28 mouse cellular contexts compared by ENCODE assay signal in the genomic region with DNA sequence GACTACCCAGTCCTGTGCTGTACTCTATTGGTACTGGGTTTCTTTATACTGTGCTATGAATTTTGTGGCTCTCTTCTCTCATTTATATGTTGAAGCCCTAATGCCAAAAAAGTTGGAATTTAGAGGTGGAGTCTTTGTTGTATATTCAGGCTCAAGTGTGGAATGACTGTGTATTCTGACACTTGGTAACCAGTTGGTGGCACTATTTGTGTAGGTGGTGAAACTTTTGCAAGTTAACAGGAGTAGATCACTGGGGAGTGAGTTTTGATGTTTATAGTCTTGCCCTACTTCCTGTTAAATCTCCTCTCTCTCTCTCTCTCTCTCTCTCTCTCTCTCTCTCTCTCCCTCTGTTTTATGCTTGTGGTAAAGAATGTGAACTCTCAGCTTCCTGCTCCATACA.
"Had no signal": no experiment of that assay in that cellular context is flagged by ENCODE, and none has a peak within 500 bp of the region (broad histone marks: within the 10 kb centered on the region; RNA-seq: fewer than 3 reads in every experiment).

No protein-coding gene starts in this region.

- ATAC-seq: forebrain, embryonic 13.5 days; forebrain, embryonic 14.5 days; forebrain, embryonic 15.5 days; forebrain, embryonic 16.5 days; forebrain, postnatal 0 days had no signal

- H3K9ac ChIP-seq: embryonic facial prominence, embryonic 12.5 days; embryonic facial prominence, embryonic 13.5 days; embryonic facial prominence, embryonic 15.5 days; forebrain, embryonic 12.5 days; forebrain, embryonic 13.5 days; forebrain, embryonic 15.5 days; forebrain, postnatal 0 days had no signal

- H3K4me2 ChIP-seq: embryonic facial prominence, embryonic 12.5 days; embryonic facial prominence, embryonic 13.5 days; embryonic facial prominence, embryonic 15.5 days; forebrain, embryonic 12.5 days; forebrain, embryonic 13.5 days; forebrain, embryonic 15.5 days had no signal

- H3K4me1 ChIP-seq: embryonic facial prominence, embryonic 10.5 days; embryonic facial prominence, embryonic 12.5 days; embryonic facial prominence, embryonic 13.5 days; embryonic facial prominence, embryonic 15.5 days; forebrain, embryonic 10.5 days; forebrain, embryonic 12.5 days; forebrain, embryonic 13.5 days; forebrain, embryonic 15.5 days had no signal

- H3K4me3 ChIP-seq: embryonic facial prominence, embryonic 10.5 days; embryonic facial prominence, embryonic 12.5 days; embryonic facial prominence, embryonic 13.5 days; embryonic facial prominence, embryonic 15.5 days; erythroblast, embryonic 14.5 days; forebrain, embryonic 10.5 days; forebrain, embryonic 12.5 days; forebrain, embryonic 13.5 days; forebrain, embryonic 15.5 days; gastrocnemius, adult 2 months; heart, adult 2 months had no signal

- H3K36me3 ChIP-seq: embryonic facial prominence, embryonic 10.5 days; embryonic facial prominence, embryonic 12.5 days; embryonic facial prominence, embryonic 13.5 days; embryonic facial prominence, embryonic 15.5 days; forebrain, embryonic 10.5 days; forebrain, embryonic 12.5 days; forebrain, embryonic 15.5 days had no signal

- H3K9me3 ChIP-seq: embryonic facial prominence, embryonic 10.5 days; embryonic facial prominence, embryonic 12.5 days; embryonic facial prominence, embryonic 13.5 days; embryonic facial prominence, embryonic 15.5 days; forebrain, embryonic 10.5 days; forebrain, embryonic 12.5 days; forebrain, embryonic 13.5 days; forebrain, embryonic 15.5 days had no signal

- H3K27ac ChIP-seq: embryonic facial prominence, embryonic 10.5 days; embryonic facial prominence, embryonic 12.5 days; embryonic facial prominence, embryonic 13.5 days; embryonic facial prominence, embryonic 15.5 days; forebrain, embryonic 10.5 days; forebrain, embryonic 12.5 days; forebrain, embryonic 13.5 days; forebrain, embryonic 15.5 days; gastrocnemius, adult 2 months; heart, adult 2 months had no signal

- DNase-seq: cerebellum, adult 8-10 months; cerebellum, adult 9-10 months; cerebellum, adult 9-11 months; cerebellum, postnatal 10 days; cerebellum, postnatal 14 days; cerebellum, postnatal 25 days; cerebellum, postnatal 36 days; embryo, embryonic 11 days; forebrain, postnatal 0 days; gastrocnemius, adult 2 months; gastrocnemius, postnatal 10 days; gastrocnemius, postnatal 14 days; gastrocnemius, postnatal 25 days; gastrocnemius, postnatal 36 days; heart, adult 11 months; heart, adult 18-20 months; heart, adult 2 months had no signal

- H3K27me3 ChIP-seq: embryonic facial prominence, embryonic 12.5 days; embryonic facial prominence, embryonic 13.5 days; embryonic facial prominence, embryonic 15.5 days; forebrain, embryonic 12.5 days; forebrain, embryonic 13.5 days; forebrain, embryonic 15.5 days had no signal
